Mouse (Mus musculus) liver, embryonic 13.5 days (tissue): Measurements from ENCODE around the gene Gria1. TPM values are rescaled to one million over a fixed set of nuclear protein-coding genes. Genes with fewer than 3 reads are reported as not detected.

ENCODE experiments used
- ATAC-seq: fragments of 200-750 bp; cut with Nextera tagmentation; 2 replicates; pipeline ENCODE4 v1.8.0; 2017; ENCODE audit warnings: low read depth, mild to moderate bottlenecking, moderate number of reproducible peaks, moderate library complexity
- DNase-seq: peaks from one replicate; pipeline ENCODE4 v3.0.0; 2022
- H3K27ac ChIP-seq: fragments of 300-500 bp; sonication (generic); 2 replicates; pipeline ENCODE4 v1.5.1; 2015; ENCODE audit warnings: moderate library complexity, mild to moderate bottlenecking, inconsistent platforms
- H3K27me3 ChIP-seq: fragments of 300-500 bp; sonication (generic); 2 replicates; pipeline ENCODE4 v1.6.1; 2015; ENCODE audit warnings: mild to moderate bottlenecking, inconsistent platforms
- H3K36me3 ChIP-seq: fragments of 300-500 bp; sonication (generic); 2 replicates; pipeline ENCODE4 v1.6.1; 2015; ENCODE audit warnings: mild to moderate bottlenecking, inconsistent platforms
- H3K4me1 ChIP-seq: fragments of 300-500 bp; sonication (generic); replicated peaks from 2 replicates; pipeline ENCODE4 v1.6.1; 2015; ENCODE audit warnings: inconsistent platforms
- H3K4me2 ChIP-seq: fragments of 300-500 bp; sonication (generic); 2 replicates; pipeline ENCODE4 v1.6.1; 2015; ENCODE audit warnings: inconsistent platforms, mild to moderate bottlenecking, moderate library complexity
- H3K4me3 ChIP-seq: fragments of 300-500 bp; sonication (generic); replicated peaks from 2 replicates; pipeline ENCODE4 v1.5.1; 2015; ENCODE audit warnings: mild to moderate bottlenecking, inconsistent platforms
- H3K9ac ChIP-seq: fragments of 300-500 bp; sonication (generic); 2 replicates; pipeline ENCODE4 v1.6.1; 2015; ENCODE audit warnings: mild to moderate bottlenecking, inconsistent platforms
- H3K9me3 ChIP-seq: fragments of 300-500 bp; sonication (generic); replicated peaks from 2 replicates; pipeline ENCODE4 v1.6.1; 2016; ENCODE audit warnings: inconsistent platforms
- WGBS: fragments of 180-500 bp; shearing (Covaris S2); methylation state at CpG from one replicate; pipeline ENCODE4 v1.1.7; 2015; ENCODE audit not compliant: insufficient replicate concordance; 5-methylcytosine and 5-hydroxymethylcytosine counted together
- polyA plus RNA-seq: library from polyadenylated mRNA; unstranded; fragments of >200 nt; fragmentation: Nextera tagmentation; extraction: Ambion mirVana; gene quantifications from 2 replicates; pipeline ENCODE4 v1.2.1, GENCODE M21; 2015

The Gria1 gene
- polyA plus RNA-seq, 1 experiment from 2014 or later: 0.17 TPM

DNA sequence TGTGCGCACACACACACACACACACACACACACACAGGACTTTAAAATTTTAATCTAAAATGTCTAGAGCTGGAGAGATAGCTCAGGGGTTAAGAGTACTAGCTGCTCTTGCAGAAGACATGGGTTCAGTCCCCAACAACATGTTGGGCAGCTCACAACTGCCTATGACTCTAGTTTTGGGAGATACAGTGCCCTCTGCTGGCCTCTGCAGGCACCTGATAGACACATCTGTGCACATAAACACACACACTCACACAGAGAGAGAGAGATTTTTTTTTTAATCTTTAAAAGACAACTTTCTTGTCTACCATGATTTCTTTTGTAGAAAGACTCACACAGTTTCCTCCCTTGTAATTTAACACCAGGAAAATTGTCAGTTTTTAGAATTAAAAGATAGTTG lies 292.4 kb downstream of the Gria1 start:
- Histone ChIP-seq H3K27me3 (no peaks in the 10 kb centered on the region), H3K4me1 (no peaks in the 10 kb centered on the region), H3K9me3 (no peaks in the 10 kb centered on the region), H3K36me3 (no peaks in the 10 kb centered on the region), H3K9ac (no peak overlapping the region), H3K4me2 (no peak overlapping the region), H3K4me3 (no peak overlapping the region), H3K27ac (no peak overlapping the region)
- ATAC-seq (no peak), DNase-seq (no peak)
- 75% methylated on average over 1 of the region's 1 CpGs for WGBS

DNA sequence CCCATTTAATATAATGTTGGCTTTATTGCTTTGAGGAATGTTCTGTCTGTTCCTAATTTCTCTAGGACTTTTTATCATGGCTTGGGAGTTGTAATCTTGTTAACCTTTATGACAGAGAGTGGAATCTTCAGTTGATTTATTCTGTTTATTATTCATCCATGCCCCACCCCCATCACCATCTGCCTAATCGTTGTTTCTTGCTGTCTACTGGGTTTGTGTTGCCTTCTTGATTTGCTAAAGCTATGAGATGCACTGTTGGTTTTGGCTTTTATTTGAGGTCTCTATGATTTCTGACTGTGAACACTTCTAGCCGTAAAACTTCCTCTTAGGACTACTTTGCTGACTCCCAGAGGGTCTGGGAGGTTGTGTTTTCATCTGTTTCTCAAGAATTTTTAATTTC lies 294.9 kb downstream of the Gria1 start:
- WGBS: 58% methylated on average over 2 of the region's 2 CpGs
- no peaks in the 10 kb centered on the region for H3K9me3 ChIP-seq
- H3K27me3 ChIP-seq: no peaks in the 10 kb centered on the region
- DNase-seq: no peak
- no peak for ATAC-seq
- no peak overlapping the region for H3K27ac ChIP-seq
- no peaks in the 10 kb centered on the region for H3K4me1 ChIP-seq
- no peak overlapping the region for H3K4me2 ChIP-seq
- no peak overlapping the region for H3K4me3 ChIP-seq
- no peak overlapping the region for H3K9ac ChIP-seq
- no peaks in the 10 kb centered on the region for H3K36me3 ChIP-seq

DNA sequence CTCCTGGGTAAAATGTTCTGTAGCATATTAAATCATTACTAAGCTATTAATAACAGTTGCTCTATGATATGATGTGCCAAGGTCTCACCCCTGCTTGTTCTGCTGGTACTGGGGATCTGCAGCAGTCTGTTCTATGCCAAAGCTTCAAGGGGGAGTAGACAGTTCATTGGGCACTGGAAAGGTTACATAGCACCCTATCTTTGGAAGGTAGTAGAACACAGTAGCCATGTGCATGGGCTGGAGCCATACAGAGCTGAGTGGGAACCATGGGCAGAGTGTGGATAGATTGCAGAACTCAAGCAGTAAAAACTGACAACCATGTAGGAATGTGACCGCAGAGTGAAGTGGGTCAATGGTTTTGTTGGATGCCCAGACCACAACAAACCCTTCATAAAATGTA lies 295.7 kb downstream of the Gria1 start:
- Histone ChIP-seq H3K27me3 (no peaks in the 10 kb centered on the region), H3K9ac (no peak overlapping the region), H3K4me2 (no peak overlapping the region), H3K36me3 (no peaks in the 10 kb centered on the region), H3K4me1 (no peaks in the 10 kb centered on the region), H3K27ac (no peak overlapping the region), H3K9me3 (no peaks in the 10 kb centered on the region), H3K4me3 (no peak overlapping the region)
- DNase-seq (no peak), ATAC-seq (no peak)
- 64% methylated on average over 1 of the region's 1 CpGs for WGBS

DNA sequence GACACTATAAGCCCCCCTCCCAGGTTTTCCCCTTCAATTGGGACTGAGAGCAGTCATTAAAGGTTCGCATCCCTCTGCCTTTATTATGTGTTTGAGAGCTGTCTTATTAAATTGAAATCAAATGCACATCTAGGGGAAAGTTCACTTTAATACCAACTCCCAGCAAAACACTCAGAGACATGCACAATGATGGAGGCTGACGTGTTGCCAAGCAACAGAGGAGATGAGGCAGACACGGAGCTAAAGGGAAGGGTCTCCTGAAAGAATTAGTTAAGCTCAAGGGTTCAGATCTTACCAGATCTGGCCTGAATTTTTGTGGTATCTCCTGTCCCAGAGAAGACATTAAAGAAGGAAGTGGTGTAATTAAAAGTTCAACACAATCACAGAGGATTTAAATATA lies 305.9 kb downstream of the Gria1 start:
- H3K9ac ChIP-seq: no peak overlapping the region

DNA sequence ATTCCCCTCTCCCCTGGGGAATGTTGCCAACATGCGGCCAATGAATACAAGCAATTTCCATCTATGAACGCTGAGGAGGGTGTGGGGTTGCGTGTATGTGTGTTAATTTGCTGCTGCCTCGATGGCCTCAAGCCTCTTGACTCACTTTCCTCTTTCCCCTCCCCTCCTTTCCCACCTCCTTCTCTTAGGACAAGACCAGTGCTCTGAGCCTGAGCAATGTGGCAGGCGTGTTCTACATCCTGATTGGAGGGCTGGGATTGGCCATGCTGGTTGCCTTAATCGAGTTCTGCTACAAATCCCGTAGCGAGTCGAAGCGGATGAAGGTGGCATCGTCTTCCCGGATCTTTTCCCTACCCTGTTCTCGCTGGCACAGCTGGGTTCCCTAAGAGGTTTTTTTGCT lies 306.3 kb downstream of the Gria1 start:
- 68% methylated on average over 13 of the region's 13 CpGs for WGBS
- ATAC-seq: no peak

More for the DNA sequence above, 305.9 kb downstream of the Gria1 start:
- 59% methylated on average over 3 of the region's 3 CpGs for WGBS
- Histone ChIP-seq H3K27ac (no peak overlapping the region), H3K4me2 (no peak overlapping the region), H3K4me1 (no peaks in the 10 kb centered on the region), H3K36me3 (no peaks in the 10 kb centered on the region), H3K4me3 (no peak overlapping the region), H3K9me3 (no peaks in the 10 kb centered on the region), H3K27me3 (no peaks in the 10 kb centered on the region)
- ATAC-seq (no peak), DNase-seq (no peak)

DNA sequence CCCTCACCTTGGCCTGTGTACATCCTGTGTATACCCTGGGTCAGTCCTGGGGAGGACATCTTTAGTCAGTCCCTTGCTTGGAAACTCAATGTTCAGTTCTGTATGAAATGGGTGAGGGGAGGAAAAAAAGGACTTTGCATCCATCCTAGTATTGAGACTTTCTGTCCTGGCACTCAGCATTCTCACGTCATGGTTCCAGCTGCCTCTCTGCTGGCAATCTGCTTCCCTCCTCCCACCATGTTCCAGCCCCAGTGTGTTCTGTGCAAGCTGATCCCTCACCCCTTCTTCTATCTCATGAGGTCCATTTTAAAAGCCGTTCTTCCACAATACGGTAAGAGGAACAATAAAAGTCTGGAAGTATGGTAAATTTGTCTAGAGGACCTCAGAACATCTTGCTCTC lies 308.2 kb downstream of the Gria1 start:
- WGBS: 61% methylated on average over 3 of the region's 3 CpGs
- Histone ChIP-seq H3K27me3 (no peaks in the 10 kb centered on the region), H3K4me3 (no peak overlapping the region), H3K4me1 (no peaks in the 10 kb centered on the region), H3K27ac (no peak overlapping the region), H3K36me3 (no peaks in the 10 kb centered on the region), H3K9me3 (no peaks in the 10 kb centered on the region), H3K4me2 (no peak overlapping the region), H3K9ac (no peak overlapping the region)
- ATAC-seq (no peak), DNase-seq (no peak)

More for the DNA sequence above, 306.3 kb downstream of the Gria1 start:
- Histone ChIP-seq H3K9ac (no peak overlapping the region), H3K4me2 (no peak overlapping the region), H3K27me3 (no peaks in the 10 kb centered on the region), H3K4me1 (no peaks in the 10 kb centered on the region), H3K9me3 (no peaks in the 10 kb centered on the region), H3K27ac (no peak overlapping the region), H3K4me3 (no peak overlapping the region), H3K36me3 (no peaks in the 10 kb centered on the region)
- no peak for DNase-seq

DNA sequence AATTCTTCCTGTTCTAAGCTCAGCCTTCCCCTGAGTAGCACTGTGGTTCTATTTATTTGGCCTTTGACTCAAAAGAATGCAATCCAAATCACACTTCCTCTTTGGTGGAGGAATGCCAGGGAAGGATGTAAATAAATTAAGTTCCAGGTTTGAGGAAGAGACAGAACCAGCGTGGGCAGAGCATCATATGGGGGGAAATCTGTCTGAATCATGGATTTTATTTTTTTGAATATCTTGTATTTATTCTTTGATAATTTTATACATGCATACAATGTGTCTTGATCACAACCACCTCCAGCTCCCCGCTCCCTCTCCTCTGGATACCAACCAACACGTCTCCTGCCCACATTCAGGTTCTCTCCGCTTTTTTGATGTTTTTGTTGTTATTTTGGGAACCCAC lies 312.9 kb downstream of the Gria1 start:
- Histone ChIP-seq H3K4me2 (no peak overlapping the region), H3K9me3 (no peaks in the 10 kb centered on the region), H3K4me3 (no peak overlapping the region), H3K4me1 (no peaks in the 10 kb centered on the region), H3K9ac (no peak overlapping the region), H3K27ac (no peak overlapping the region), H3K36me3 (no peaks in the 10 kb centered on the region), H3K27me3 (no peaks in the 10 kb centered on the region)
- WGBS: 56% methylated on average over 4 of the region's 4 CpGs
- DNase-seq: no peak
- ATAC-seq: no peak
